Mouse (Mus musculus) testis, adult 2 months (tissue): ENCODE results near the gene Akt3.

Experiments
- CTCF ChIP-seq: fragments of 200-500 bp; IDR thresholded peaks from 2 replicates; pipeline ENCODE4 v1.5.1; 2012; ENCODE audit warnings: low read depth, mild to moderate bottlenecking, inconsistent platforms, low read length, moderate library complexity; ENCODE audit not compliant: control insufficient read depth, insufficient read depth, insufficient replicate concordance
- POLR2A ChIP-seq: fragments of 200-500 bp; IDR thresholded peaks from 2 replicates; pipeline ENCODE4 v1.6.1; 2012; ENCODE audit warnings: low read depth, mild to moderate bottlenecking, inconsistent platforms, low read length, moderate library complexity; ENCODE audit not compliant: control insufficient read depth

GRCm38 (mm10) chr1:177012774-177013173 lies 245.2 kb downstream of the Akt3 start:
- TF ChIP-seq CTCF (no peak), POLR2A (no peak)
